Mouse (Mus musculus): ENCODE results near the gene Arpc2. TPM values are rescaled to one million over a fixed set of nuclear protein-coding genes. Genes with fewer than 3 reads are reported as not detected.

The Arpc2 gene
- total RNA-seq (2021): 10 to 100 TPM; 75.2 to 85.6 TPM
- long read RNA-seq, experiment 1, transcript Arpc2-201 (10 exons, 1,404 nt): major isoform, 58 of 104 reads
- long read RNA-seq, experiment 1, transcript Arpc2-203 (11 exons, 1,439 nt): minor isoform, 39 of 104 reads
- long read RNA-seq, experiment 1, partial matches to known transcripts: 2 of 104 reads
- long read RNA-seq, experiment 1, other reads (novel, unspliced or antisense): 3 of 104 reads
- long read RNA-seq, experiment 2, transcript Arpc2-203 (11 exons, 1,439 nt): minor isoform, 48 of 111 reads
- long read RNA-seq, experiment 2, transcript Arpc2-201 (10 exons, 1,404 nt): major isoform, 57 of 111 reads
- long read RNA-seq, experiment 2, partial matches to known transcripts: 3 of 111 reads
- long read RNA-seq, experiment 2, other reads (novel, unspliced or antisense): 2 of 111 reads

- DNase-seq: peak; percentile 96
- intact Hi-C loops (cut with DNase I; ENCODE audit: low total_unique reads): loop anchor here (5.0 kb wide), 1 partner anchor 46 kb away; the partner anchor contains the start of genes Aamp and Pnkd
Measured at GRCm38 (mm10) chr1:74235938-74236589, at the start of gene Arpc2. TSS of gene Arpc2 (plus strand) at chr1:74236084.

GRCm38 (mm10) chr1:74190471-74190870 is 45.4 kb upstream of the Arpc2 start:
- intact Hi-C loops (cut with DNase I; ENCODE audit: low total_unique reads): no loop called here
- DNase-seq: no peak

GRCm38 (mm10) chr1:74192711-74193110 is 43.2 kb upstream of the Arpc2 start:
- DNase-seq: no peak
- intact Hi-C loops (cut with DNase I; ENCODE audit: low total_unique reads): no loop called here

GRCm38 (mm10) chr1:74194445-74194844 is 41.4 kb upstream of the Arpc2 start, which contains the start of gene Cxcr1:
TSS of gene Cxcr1 (minus strand) at chr1:74194631.
- intact Hi-C loops (cut with DNase I; ENCODE audit: low total_unique reads): no loop called here
- DNase-seq: no peak

- intact Hi-C loops (cut with DNase I; ENCODE audit: low total_unique reads): no loop called here
- no peak for DNase-seq
Measured at GRCm38 (mm10) chr1:74195961-74196360, 39.9 kb upstream of the Arpc2 start.

- DNase-seq: no peak
- intact Hi-C loops (cut with DNase I; ENCODE audit: low total_unique reads): no loop called here
Measured at GRCm38 (mm10) chr1:74196621-74197419, 39.1 kb upstream of the Arpc2 start.

GRCm38 (mm10) chr1:74197726-74198470 is 38.0 kb upstream of the Arpc2 start:
- intact Hi-C loops (cut with DNase I; ENCODE audit: low total_unique reads): no loop called here
- DNase-seq: no peak

GRCm38 (mm10) chr1:74199046-74199445 is 36.8 kb upstream of the Arpc2 start:
- DNase-seq: no peak
- intact Hi-C loops (cut with DNase I; ENCODE audit: low total_unique reads): no loop called here

GRCm38 (mm10) chr1:74201048-74201844 is 34.6 kb upstream of the Arpc2 start:
- no peak for DNase-seq
- intact Hi-C loops (cut with DNase I; ENCODE audit: low total_unique reads): loop anchor here (10.0 kb wide), 1 partner anchor 164 kb away; the partner anchor contains the start of gene Catip

GRCm38 (mm10) chr1:74203457-74203856 is 32.4 kb upstream of the Arpc2 start:
- intact Hi-C loops (cut with DNase I; ENCODE audit: low total_unique reads): loop anchor here (10.0 kb wide), 1 partner anchor 161 kb away; the partner anchor contains the start of gene Catip
- DNase-seq: no peak

GRCm38 (mm10) chr1:74205881-74206280 is 30.0 kb upstream of the Arpc2 start:
- DNase-seq: no peak
- intact Hi-C loops (cut with DNase I; ENCODE audit: low total_unique reads): loop anchor here (5.0 to 10.0 kb wide), 2 partner anchors 159 to 246 kb away; partner anchors contain the start of gene Catip

GRCm38 (mm10) chr1:74206642-74207041 is 29.2 kb upstream of the Arpc2 start:
- no peak for DNase-seq
- intact Hi-C loops (cut with DNase I; ENCODE audit: low total_unique reads): loop anchor here (5.0 to 10.0 kb wide), 2 partner anchors 158 to 246 kb away; partner anchors contain the start of gene Catip

GRCm38 (mm10) chr1:74207906-74208305 is 28.0 kb upstream of the Arpc2 start:
- DNase-seq: no peak
- intact Hi-C loops (cut with DNase I; ENCODE audit: low total_unique reads): loop anchor here (5.0 to 10.0 kb wide), 2 partner anchors 157 to 244 kb away; partner anchors contain the start of gene Catip

GRCm38 (mm10) chr1:74208941-74209340 is 26.9 kb upstream of the Arpc2 start:
- no peak for DNase-seq
- intact Hi-C loops (cut with DNase I; ENCODE audit: low total_unique reads): loop anchor here (5.0 to 10.0 kb wide), 2 partner anchors 156 to 243 kb away; partner anchors contain the start of gene Catip

GRCm38 (mm10) chr1:74219922-74220321 is 16.0 kb upstream of the Arpc2 start:
- intact Hi-C loops (cut with DNase I; ENCODE audit: low total_unique reads): no loop called here
- no peak for DNase-seq

GRCm38 (mm10) chr1:74227317-74227716 is 8.6 kb upstream of the Arpc2 start:
- peak; percentile 22 for DNase-seq

GRCm38 (mm10) chr1:74229942-74230341 is 5.9 kb upstream of the Arpc2 start:
- no peak for DNase-seq
- intact Hi-C loops (cut with DNase I; ENCODE audit: low total_unique reads): no loop called here

More at GRCm38 (mm10) chr1:74227317-74227716, 8.6 kb upstream of the Arpc2 start:
- intact Hi-C loops (cut with DNase I; ENCODE audit: low total_unique reads): no loop called here

- intact Hi-C loops (cut with DNase I; ENCODE audit: low total_unique reads): no loop called here
- DNase-seq: no peak
Measured at GRCm38 (mm10) chr1:74230992-74231391, 4.9 kb upstream of the Arpc2 start.
